In the genomic region with DNA sequence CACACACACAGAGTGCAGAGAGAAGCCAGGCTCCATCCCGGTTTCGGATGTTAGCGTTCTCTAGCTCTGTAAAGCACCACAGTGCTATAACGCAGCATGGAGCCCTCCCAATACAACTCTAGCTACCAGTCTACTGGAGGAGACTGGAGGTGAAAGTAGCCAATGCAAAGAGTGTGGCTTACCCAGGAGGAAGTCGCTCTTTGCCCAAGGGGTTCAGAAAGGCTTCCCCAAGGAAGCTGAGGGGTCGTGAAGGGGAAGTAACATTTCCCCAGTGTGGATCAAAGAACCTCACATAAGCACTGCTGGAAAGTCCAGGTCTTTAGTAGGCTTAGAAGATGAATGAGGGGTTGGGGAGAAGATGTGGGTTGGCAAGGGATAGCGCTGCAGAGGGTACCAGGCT, we compare ENCODE assay signal across 27 mouse cellular contexts.
"Had no signal": no experiment of that assay in that cellular context is flagged by ENCODE, and none has a peak within 500 bp of the region (broad histone marks: within the 10 kb centered on the region; RNA-seq: fewer than 3 reads in every experiment).

No protein-coding gene starts in this region.

- H3K9ac ChIP-seq: heart, embryonic 13.5 days; heart, embryonic 15.5 days; hindbrain, embryonic 12.5 days; hindbrain, embryonic 14.5 days; intestine, embryonic 15.5 days; limb, embryonic 13.5 days; limb, embryonic 15.5 days; liver, embryonic 12.5 days had no signal

- H3K36me3 ChIP-seq: heart, embryonic 13.5 days; heart, embryonic 15.5 days; hindbrain, embryonic 10.5 days; hindbrain, embryonic 12.5 days; intestine, embryonic 15.5 days; limb, embryonic 13.5 days; limb, embryonic 15.5 days; liver, embryonic 12.5 days had no signal

- ATAC-seq: hindbrain, embryonic 16.5 days; inflammation-experienced regulatory T-cells, adult 6 months; intestine, embryonic 15.5 days; intestine, postnatal 0 days; liver, embryonic 12.5 days had no signal

- H3K4me3 ChIP-seq: gastrocnemius, adult 2 months; heart, adult 2 months; heart, embryonic 13.5 days; heart, embryonic 15.5 days; hindbrain, embryonic 10.5 days; hindbrain, embryonic 12.5 days; intestine, embryonic 15.5 days; layer of hippocampus, adult 2 months; left cerebral cortex, adult 2 months; limb, embryonic 13.5 days; limb, embryonic 15.5 days; liver, embryonic 12.5 days had no signal

- DNase-seq: gastrocnemius, adult 2 months; gastrocnemius, postnatal 10 days; gastrocnemius, postnatal 25 days; heart, adult 11 months; heart, adult 2 months; heart, postnatal 4 days; kidney, adult 18-20 months; kidney, adult 8-10 months; kidney, postnatal 10 days; kidney, postnatal 25 days; kidney, postnatal 4 days; left cerebral cortex, postnatal 4 days had no signal

- H3K27me3 ChIP-seq: heart, embryonic 13.5 days; heart, embryonic 15.5 days; intestine, embryonic 15.5 days; limb, embryonic 13.5 days; limb, embryonic 15.5 days had no signal

- H3K27ac ChIP-seq: heart, adult 2 months; heart, embryonic 13.5 days; heart, embryonic 15.5 days; hindbrain, embryonic 10.5 days; hindbrain, embryonic 12.5 days; hindbrain, embryonic 14.5 days; intestine, embryonic 15.5 days; layer of hippocampus, adult 2 months; left cerebral cortex, adult 2 months; limb, embryonic 13.5 days; limb, embryonic 15.5 days; liver, embryonic 12.5 days had no signal

- H3K9me3 ChIP-seq: heart, embryonic 13.5 days; heart, embryonic 15.5 days; hindbrain, embryonic 10.5 days; hindbrain, embryonic 12.5 days; intestine, embryonic 15.5 days; limb, embryonic 13.5 days; limb, embryonic 15.5 days; liver, embryonic 12.5 days had no signal

- H3K4me2 ChIP-seq: heart, embryonic 11.5 days; heart, embryonic 13.5 days; heart, embryonic 15.5 days; hindbrain, embryonic 12.5 days; hindbrain, embryonic 14.5 days; intestine, embryonic 15.5 days; limb, embryonic 13.5 days; limb, embryonic 15.5 days; liver, embryonic 12.5 days had no signal
